Comparison of ENCODE assay signal across 16 mouse cellular contexts in the genomic region with DNA sequence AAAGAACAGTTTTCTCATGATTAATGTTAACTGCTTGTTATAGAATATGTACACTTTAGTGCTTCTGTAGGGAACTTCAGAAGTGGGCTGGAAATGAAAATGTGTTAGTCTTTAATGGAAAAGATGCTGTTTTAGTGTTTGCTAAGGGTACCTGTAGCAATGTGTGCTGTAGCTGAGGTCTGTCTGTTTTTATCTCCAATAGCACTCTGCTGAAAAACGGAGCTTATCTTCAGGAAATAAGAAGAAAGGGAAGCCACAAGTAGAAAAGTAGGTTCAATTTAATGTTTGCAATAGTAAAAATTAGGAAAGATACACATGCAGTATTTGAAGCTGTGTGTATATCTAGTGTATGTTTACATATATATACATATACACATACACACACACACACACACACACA.
"Had no signal": no experiment of that assay in that cellular context is flagged by ENCODE, and none has a peak within 500 bp of the region (broad histone marks: within the 10 kb centered on the region; RNA-seq: fewer than 3 reads in every experiment).

No protein-coding gene starts in this region.

- H3K9ac ChIP-seq: neural tube, embryonic 13.5 days; neural tube, embryonic 15.5 days; stomach, embryonic 15.5 days had no signal

- H3K9me3 ChIP-seq: neural tube, embryonic 13.5 days; neural tube, embryonic 15.5 days; stomach, embryonic 15.5 days had no signal

- H3K27me3 ChIP-seq: neural tube, embryonic 13.5 days; neural tube, embryonic 15.5 days; stomach, embryonic 15.5 days had no signal

- H3K4me3 ChIP-seq: neural tube, embryonic 13.5 days; neural tube, embryonic 15.5 days; stomach, embryonic 15.5 days had no signal

- H3K4me2 ChIP-seq: neural tube, embryonic 13.5 days; neural tube, embryonic 15.5 days; stomach, embryonic 15.5 days had no signal

- DNase-seq: retina, postnatal 1 day; right cerebral cortex, adult 18-20 months; right cerebral cortex, postnatal 14 days; right cerebral cortex, postnatal 25 days; right cerebral cortex, postnatal 4 days; spleen, adult 18-20 months; thymus, adult 18-20 months; thymus, adult 2 months; thymus, postnatal 14 days; thymus, postnatal 25 days; thymus, postnatal 36 days; thymus, postnatal 4 days had no signal

- H3K4me1 ChIP-seq: neural tube, embryonic 13.5 days; neural tube, embryonic 15.5 days; stomach, embryonic 15.5 days had no signal

- H3K27ac ChIP-seq: neural tube, embryonic 13.5 days; neural tube, embryonic 15.5 days; stomach, embryonic 15.5 days; stomach, postnatal 0 days had no signal
